Mouse (Mus musculus) cerebellum, adult 9-10 months (tissue): ENCODE measurements around the gene Pigq.

Experiments used
- DNase-seq: peaks from one replicate; pipeline ENCODE4 v3.0.0; 2022

The Pigq gene

DNA sequence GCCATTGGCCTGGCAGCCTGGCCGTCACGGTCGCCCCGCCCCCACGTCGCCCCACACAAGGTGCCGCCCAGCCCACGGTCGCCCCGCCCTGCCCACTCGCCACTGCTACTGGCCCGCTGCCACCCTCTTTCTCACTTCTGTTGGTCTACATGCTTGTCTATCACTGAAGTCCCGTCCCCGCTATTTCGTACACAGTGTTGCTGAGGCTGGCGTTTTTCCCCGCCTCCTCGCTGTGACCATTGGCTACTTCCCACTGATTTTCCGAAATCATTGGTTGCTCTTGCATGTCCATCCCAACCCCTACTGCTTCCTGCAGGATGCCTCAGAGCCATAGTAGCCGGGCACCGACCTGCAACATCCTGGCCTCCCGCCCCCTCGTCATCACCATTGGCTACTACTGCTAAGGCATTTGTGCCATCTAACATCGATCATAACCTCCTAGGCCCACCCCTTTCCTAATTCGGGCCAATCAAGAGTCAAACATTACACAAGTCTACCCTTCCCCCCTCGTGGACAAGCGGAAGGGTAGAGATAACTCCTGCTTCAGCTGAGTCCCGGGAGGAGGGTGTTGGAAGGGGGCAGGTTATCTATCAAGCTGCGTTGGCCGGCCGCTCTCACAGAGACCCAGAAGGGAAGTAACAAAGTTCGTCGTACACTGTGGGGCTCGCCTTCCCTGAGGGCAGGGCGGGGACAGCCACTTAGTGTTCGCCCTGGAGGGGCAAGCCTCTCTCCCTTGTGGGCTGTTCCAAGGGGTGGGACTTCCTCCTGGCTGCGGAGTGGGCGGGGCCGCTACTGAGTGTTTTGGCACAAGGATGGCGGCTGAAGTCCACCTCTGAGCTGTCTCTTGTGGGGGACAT is 24.7 kb downstream of the Pigq start:
- DNase-seq, result peak; percentile 100

DNA sequence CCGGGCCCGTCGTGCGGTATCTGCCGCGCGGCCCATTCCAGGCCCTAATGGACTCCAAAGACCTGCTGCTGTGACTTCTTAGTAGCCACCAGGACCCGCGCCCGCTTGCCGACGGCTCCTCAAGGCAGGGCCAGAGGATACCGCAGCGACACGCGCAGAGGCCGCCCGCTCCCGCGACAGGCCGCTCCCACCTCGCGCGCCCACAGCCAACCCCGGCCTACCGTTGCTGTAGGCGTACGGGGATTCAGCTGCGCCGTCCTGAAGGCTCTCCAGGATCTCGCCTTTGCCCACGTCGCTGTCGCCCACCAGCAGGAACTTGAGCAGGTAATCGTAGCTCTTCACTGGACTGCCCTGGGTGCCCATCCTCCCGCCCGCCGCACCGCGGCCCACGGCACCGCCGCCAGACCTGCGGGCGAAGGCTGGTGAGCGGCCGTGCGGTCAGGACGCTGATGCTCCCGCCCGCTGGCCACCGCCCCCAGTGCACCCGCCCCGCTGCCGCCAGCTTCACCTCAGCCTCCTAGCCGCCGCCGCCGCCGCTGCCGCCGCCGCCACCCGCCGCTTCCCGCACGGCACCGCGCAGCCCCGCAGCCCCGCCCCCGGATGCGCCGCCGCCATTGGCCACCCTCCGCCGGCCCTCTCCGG is 25.5 kb downstream of the Pigq start, which contains the start of gene Rab40c:
Gene Rab40c (minus strand): TSS at position 584 of the 642 bp plus-strand sequence.
- no peak for DNase-seq

DNA sequence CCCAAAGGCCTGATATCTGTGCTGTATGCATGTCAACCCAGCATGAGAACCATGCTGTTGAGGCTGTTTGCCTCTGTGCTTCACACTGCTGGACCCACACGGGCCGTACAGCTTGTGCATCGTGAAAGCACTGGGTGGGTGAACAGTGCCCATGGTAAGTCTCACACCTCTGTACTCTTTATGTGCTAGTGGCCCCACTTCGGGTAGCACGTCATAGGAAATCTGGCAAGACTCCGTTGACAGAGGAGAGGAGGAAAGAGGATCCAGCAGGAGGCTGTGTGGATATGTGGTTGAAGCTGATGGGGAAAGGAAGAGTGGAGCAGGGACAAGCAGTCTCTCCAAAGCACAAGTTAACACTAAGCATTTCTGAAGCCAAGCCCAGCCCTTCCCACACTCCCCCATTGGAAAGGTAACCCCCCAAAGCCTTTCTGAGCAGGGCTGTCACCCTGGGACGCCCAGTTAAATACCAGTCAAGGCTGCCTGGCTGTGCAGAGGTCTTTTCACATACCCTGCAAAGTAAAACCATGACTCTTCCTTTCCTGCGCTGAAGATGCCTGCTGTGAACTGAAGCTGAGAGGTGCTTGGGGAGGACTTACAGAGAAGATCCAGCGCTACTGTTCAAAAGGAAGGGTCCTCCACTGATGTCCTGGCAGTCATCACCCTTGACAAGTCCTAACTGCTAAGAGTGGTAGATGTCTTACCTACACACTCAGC is 26.5 kb downstream of the Pigq start:
- peak; percentile 59 for DNase-seq

DNA sequence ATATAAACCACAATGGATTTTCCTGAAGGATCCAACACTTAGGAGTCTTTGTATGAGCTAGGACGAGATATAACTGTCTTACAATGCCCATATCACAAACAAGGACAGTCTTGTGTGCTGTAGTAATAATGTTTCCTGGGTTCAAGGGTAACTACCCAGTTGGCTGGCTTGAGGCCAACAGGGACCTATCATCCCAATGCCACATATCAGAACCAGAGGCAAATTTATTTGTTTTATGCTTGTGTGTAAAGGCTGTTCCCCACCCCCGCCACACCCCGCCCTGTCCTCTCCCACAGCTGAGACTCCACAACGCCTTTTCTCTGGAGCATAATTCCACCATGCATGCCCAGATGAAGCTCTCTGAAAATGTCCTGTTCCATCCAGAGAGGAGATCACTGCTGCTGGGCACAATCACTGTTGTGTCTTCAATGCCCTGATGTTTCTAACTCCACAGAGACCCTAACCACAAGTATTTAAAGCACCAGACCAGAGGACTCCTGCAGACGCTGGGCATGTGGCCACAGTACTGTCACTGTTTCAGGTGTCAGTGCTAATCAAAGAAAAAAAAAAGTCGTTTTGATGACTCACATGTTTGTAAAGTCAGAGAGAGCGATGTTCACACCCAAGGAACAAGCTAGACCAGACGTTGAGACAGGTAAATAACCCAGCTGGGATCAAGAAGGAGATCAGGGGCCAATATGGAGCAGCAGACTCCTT is 27.6 kb downstream of the Pigq start:
- peak; percentile 57 for DNase-seq

DNA sequence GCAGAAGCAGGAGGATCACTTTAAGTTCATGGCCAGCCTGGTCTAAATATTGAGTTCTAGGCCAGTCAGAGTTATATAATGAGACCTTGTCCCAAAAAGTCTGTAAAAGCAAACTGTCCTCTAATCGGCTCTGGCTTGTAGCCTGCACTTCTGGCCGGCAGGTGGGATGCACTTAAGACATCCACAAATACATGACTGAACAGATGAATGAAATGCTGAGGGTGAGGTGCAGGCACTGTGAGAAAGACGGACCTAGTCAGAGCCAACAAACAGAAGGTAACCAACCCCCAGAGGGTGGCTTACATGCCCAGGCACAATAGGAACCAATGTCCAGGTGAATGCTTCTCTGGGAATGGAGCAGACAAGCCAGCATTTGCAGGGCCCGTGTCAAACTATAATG is 30.4 kb downstream of the Pigq start:
- peak; percentile 63 for DNase-seq

DNA sequence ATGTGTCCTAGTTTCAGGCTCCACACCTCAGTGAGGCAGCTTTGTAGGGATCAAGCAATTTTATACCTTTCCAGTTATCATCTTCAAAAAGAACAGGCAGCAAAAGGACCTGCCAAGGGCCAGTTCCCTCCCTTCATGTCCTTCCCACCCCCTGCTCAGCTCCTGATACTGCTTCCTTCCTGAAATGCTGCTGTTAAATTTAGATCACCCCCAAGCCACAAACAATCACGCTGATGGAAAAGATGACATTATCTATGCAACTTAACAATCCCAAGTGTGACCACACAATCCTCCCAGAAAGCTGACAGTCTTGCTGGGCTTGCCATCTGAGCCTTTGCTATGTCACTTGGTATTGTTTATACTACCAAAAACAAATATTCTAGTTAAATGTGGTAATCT is 30.9 kb downstream of the Pigq start:
- no peak for DNase-seq

DNA sequence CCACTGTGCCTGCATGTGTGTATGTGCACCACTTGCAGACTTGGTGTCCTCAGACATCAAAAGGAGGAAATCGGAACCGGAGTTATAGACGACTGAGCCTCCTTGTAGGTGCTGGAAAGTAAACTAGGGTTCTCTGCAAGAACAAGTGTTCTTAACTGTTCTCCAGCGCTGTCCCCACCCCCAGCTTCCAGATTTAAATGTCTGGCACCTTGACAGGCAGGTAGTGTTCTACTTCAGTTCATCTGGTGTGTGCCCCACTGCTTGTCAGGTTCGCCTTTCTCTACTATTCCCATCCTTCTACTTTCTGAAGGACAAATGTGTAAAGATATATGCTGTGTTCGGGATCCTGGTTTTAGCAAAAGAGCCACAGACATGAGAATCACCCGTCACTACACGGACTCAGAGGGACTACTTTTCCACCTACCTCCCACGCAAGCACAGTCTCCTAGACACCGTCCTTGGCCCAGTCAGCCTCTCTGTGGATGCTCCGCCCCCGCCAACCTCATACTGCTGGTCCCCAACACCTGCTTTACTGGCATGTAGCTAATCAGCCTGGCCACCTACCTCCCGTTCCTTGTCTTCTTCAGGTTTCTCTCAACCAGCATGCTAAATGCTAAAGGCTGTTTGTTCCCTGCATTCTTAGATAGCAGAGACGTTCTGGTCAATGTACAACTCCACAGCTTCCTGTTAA is 31.4 kb downstream of the Pigq start:
- DNase-seq, result peak; percentile 85

DNA sequence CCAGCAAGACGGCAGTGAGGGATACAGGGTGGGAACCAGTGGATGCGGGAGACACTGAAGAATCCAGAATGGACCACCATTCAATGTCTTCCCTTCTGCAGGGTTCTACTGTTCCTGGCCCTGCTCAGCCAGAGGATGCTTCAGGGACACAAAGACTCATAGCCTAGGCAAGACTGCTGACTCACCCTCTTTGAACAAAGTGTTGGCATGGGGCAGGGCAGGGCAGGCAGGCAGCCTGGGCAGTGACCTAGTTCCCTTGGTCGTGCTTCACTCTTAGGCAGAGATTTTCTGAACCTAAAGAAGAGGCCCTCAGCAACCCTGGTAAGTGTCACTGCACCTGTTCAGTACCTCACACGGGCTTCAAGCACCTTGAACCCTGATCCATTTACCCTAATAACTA is 32.9 kb downstream of the Pigq start:
- DNase-seq, result peak; percentile 86

DNA sequence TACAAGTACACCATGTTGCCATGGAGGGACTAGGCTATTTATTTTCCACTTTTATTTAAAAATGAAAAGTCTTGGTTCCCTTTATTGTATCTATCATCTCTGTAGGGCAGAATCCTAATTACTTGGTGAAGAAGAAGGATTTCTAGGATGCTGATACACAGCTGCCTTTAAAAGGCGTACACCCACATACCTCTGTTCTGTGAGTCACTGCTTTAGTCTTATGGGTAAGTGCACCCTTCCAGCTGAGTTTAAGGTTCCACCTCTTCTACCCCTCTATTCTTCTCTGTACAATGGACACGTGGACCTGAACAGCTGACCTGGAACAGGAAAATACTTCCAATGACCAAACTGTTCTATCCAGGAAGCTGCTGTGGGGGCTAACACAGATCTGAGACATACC is 37.1 kb downstream of the Pigq start:
- DNase-seq, result no peak

DNA sequence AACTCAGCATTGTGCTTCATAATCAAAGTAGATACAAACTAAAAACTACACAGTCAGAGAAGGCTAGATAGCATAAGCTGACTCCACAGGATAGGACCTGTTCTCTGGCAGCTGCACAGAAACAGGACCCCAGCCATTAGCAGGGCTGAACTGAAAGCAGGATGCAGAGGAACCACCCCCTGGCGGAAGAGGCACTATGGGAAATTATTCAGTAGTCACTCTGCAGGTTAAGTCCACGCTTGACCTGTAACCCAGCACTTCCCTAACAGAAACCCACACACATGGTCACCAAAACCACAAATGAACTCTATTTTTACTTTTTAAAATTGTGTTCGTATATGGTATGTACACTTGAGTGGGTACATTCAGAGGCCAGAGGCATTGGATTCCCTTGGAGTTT is 41.7 kb downstream of the Pigq start:
- no peak for DNase-seq

DNA sequence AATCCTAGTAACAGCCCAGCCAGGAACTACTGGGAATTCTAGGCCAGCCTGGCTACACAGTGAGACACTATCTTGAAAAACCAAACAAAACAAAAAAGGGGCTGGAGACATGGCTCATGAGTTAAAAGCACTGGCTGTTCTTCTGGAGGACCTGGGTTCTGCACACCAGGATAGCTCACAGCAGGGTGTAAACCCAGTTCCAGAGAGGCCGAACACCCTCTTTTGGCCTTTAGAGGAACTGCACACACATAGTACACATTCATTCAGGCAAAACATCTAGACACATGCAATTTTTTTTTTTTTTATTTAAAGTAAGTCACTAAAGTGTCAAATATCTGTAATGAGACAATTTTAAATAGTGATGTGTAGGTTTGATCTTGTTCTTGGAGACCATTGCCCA is 44.5 kb downstream of the Pigq start:
- DNase-seq, result no peak

DNA sequence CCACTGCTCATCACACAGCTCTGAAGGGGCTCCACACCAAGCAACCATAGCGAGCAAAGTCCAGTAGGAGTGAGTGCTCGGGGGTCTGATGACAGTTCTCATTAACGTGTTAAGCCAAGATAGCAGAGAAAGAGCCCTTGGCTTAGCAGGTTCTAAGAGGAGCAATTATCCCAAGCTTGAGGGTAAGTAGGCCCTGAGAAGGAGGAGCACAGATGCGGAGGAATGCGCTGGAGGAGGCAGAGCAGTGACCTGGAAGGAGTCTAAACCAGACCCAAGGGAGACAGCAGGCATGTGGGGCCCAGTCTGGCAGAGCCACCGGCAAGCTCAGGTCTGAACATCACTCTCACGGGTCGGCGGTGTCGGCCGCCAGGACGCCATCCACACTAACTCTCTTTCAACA is 48.8 kb downstream of the Pigq start:
- no peak for DNase-seq

DNA sequence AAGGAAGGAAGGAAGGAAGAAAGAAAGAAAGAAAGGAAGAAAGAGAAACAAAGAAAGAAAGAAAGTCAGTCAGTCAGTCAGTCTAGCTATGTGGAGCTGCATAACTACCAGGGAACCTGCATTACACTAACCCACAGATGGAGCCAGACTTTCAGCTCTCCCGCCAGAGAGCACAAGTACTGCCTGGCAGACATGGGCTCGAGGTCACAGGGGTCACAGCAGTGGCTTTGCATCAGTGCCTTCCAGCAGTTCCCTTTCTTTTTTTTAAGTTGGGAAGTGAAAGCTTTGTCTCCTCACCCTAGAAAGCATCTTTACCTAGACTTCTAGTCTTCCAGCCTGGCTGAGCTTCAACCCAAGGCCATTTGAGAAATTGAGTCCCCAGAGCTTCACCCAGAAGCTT is 49.3 kb downstream of the Pigq start:
- no peak for DNase-seq

DNA sequence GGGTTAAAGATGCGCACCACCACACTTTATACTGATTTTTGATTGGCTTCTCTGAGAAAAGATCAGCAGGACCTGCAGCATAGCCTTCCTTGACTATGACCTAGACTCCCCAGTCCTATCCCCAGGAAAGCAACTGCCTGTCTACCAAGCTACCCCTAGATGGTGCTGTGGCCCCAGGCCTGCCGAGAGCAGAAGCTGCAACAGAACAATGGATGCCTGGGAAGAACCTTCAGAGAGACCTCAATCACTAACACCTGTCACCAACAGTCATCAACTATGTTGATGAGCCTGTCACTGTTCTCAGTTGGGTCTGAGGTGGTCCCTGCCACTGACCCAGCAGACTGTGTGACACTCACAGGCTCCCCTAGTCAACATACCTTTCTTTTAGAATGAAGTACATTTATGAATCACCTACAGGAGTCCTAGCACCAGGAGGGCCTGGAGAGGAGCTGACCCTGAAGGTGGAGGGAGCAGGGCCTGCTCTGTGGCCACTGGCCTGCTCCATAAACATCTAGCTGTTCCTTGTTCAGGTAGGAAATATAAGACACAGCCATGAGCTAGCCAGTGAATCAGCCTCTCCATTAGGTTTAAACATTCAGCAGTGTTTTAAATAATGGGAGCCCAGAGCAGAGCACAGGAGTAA is 50.6 kb downstream of the Pigq start:
- peak; percentile 84 for DNase-seq

DNA sequence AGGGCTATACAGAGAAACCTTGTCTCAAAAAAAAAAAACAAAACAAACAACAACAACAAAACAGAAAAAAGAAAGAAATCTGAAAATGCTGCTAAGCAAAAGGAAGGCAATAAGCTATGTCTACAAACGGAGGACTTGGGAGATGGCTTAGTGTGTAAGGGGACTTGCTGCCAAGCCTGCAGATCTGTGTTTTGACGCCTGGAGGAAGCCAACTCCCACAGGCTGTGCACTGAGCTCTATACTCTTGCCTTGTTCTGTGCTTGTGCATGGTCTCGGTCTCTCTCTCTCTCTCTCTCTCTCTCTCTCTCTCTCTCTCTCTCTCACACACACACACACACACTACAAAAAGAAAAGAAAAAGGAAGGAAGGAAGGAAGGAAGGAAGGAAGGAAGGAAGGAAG is 55.9 kb downstream of the Pigq start:
- no peak for DNase-seq

DNA sequence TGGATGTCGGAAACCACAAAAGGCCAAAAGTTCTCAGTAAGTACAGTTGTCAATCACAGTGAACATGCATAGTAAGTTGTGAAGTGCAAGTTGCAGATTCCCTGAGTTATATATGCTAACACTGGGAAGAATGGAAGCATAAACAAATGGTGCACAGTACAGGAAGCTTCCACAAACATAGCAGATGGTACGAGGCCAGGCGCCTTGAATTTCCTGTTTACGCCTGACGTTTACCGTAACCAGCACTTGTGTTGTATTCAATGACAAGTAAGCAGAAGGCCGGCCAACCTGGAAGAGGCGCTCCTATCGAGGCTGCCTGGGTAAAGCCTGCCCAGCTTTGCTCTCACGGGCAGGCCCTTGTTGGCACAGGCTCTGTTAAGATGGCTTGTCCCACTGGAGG is 57.3 kb downstream of the Pigq start:
- no peak for DNase-seq

DNA sequence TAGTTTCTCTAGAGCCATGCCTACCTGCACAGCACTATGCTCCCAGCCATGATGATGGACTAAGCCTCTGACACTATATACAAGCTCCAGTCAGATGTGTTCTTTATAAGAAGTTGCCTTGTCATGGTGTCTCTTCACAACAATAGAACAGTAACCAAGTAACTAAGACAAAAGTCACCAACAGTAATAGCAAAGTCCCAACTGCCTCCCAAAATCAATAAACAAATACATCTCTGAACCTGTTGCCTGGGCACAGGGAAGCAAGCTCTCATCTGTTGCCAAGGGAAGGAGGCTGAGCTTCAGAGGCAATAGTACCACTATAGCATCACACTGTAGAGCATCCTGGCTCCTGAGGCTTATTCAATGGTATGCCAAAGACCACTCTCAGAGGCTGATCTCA is 57.9 kb downstream of the Pigq start:
- DNase-seq, result no peak

DNA sequence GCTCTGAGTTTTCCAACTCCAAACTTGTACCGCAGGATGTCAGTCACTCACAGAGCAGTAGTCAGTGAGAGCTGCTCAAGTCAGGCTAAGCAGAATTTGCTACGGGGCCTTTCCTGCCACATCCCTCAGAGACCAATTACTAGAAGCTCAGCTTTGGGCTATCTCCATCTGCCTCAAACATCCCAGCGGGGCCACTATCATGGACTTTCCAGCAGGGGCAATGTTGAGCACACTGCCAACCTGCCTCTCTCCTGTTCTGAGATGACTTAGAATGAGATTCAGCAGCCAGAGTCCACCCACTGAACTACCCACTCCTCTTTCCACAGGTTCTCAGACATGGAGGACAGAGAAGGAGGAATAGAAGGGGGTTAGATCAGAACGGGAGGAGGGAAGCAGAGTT is 59.1 kb downstream of the Pigq start:
- DNase-seq, result no peak

DNA sequence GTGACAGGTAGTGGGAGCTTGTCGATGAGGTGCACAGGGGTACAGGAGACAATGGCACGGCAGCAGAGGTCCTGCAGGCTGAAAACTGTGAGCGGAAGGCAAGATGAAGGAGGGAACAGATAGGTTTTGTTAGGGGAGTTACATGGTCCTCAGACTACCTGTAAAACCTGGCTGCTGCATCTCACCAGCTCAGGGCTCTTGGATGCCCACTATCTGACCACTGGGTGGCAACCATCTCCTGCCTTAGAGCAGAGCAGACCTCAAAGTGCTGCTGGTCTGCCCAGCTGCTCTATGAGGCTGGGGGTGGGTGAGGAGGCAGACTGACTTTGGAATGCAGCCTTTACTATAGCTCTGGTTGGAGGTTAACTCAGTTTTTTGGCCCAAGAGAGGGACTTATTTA is 60.9 kb downstream of the Pigq start:
- DNase-seq, result no peak

DNA sequence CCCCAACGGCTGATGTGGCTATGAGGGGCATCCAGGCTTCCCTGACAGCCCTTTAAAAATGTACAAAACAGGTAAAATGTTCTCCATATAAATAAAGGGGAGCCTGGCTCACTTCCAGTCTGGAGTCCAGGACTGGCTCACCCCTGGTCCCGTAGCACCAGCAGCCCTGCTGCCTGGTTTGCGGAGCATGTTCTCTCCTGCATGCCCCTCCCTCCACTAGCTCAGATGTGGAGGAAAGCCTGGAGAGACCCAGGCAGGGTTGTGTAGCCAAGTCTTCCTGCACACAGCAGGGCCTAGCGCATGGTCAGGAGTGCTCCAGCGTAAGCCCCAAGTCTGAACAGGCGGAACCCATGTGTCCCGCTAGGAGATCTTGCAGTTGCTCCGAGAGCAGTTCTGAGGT is 61.5 kb downstream of the Pigq start:
- no peak for DNase-seq

DNA sequence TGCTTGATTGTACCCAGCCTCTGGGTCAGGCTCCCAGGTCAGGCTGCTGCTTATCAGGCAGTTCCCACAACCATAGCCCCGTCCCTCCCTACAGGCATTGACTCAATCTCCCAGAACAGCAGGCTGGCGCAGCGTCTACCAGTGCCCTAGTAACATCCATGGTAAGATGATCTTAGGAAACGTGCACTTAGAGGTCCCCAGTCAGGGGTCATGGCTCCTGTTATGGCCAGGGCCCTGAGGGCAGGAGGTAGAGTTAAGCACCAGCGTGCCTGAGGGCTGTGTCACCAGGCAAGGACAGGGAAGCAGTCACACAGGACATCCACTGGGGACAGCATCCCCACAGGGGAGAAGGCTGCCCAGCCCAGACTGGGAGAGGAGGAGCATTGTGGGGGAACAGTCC is 62.4 kb downstream of the Pigq start:
- no peak for DNase-seq

DNA sequence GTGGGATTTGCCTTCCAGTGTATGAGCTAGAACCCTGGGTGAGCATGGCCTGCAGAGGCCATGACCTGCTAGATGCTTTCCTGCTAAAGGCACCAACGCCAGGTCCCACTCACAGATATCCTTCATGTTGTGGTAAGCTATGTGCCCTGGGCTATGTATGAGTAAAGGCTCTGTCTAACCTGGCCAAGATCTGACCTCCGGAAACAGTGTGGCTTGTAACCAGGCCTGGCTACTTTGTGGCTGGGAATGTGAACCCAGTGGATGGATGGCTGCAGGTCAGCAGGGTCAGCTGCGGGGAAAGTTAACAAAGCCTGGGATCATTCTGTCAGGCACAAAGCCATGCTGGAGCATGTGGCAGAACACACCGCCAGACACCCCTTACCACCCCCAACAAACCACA is 63.0 kb downstream of the Pigq start:
- DNase-seq, result no peak
